Mouse (Mus musculus) brown adipose tissue, adult 24 weeks (tissue): Measurements from ENCODE around the gene Irf3. TPM values are rescaled to one million over a fixed set of nuclear protein-coding genes. Genes with fewer than 3 reads are reported as not detected.
A peak's percentile ranks its signal among the peaks of the same experiment; 100 is the strongest.

Experiments
- H3K27ac ChIP-seq: fragments of 200-500 bp; replicated peaks from 2 replicates; pipeline ENCODE4 v1.5.1; 2012; ENCODE audit warnings: low read depth, mild to moderate bottlenecking, low read length
- H3K4me1 ChIP-seq: fragments of 200-500 bp; 2 replicates; pipeline ENCODE4 v1.6.1; 2012; ENCODE audit warnings: low read length, mixed read lengths; ENCODE audit not compliant: control insufficient read depth, insufficient read depth, insufficient read length
- H3K4me3 ChIP-seq: fragments of 200-500 bp; 2 replicates; pipeline ENCODE4 v1.5.1; 2012; ENCODE audit warnings: low read depth, mild to moderate bottlenecking, low read length, moderate library complexity; ENCODE audit not compliant: insufficient read depth
- polyA plus RNA-seq: library from polyadenylated mRNA; stranded (reverse); fragments of >200 nt; gene quantifications from 2 replicates; pipeline ENCODE4 v1.2.4, GENCODE M21; 2012; ENCODE audit not compliant: missing spikeins, insufficient read depth, insufficient read length

Irf3 gene
- polyA plus RNA-seq, 1 experiment, result 40.8 TPM

GRCm38 (mm10) chr7:44986192-44986878, 11.1 kb upstream of the Irf3 start, which contains the start of gene Prmt1:
Gene Prmt1, minus strand, starts transcription at chr7:44986568.
- Histone ChIP-seq H3K4me1 (peaks cover 5% of the 10 kb centered on the region; the same call in 1 of the 2 replicates), H3K4me3 (peak within 1 kb of the TSS; percentile 92), H3K27ac (peak within 1 kb of the TSS; percentile 82)

- H3K4me1 ChIP-seq, result peaks cover 5% of the 10 kb centered on the region; the same call in 1 of the 2 replicates
These were observed 10.3 kb upstream of the Irf3 start for GRCm38 (mm10) chr7:44986879-44987718.

GRCm38 (mm10) chr7:44996672-44997071, 776 bp upstream of the Irf3 start:
- Histone ChIP-seq H3K4me1 (peaks cover 10% of the 10 kb centered on the region), H3K27ac (peak overlapping the region; percentile 44; the same call in 1 of the 2 replicates), H3K4me3 (peak overlapping the region; percentile 92)

More at GRCm38 (mm10) chr7:44986879-44987718, 10.3 kb upstream of the Irf3 start:
- Histone ChIP-seq H3K27ac (peak overlapping the region; percentile 82), H3K4me3 (peak overlapping the region; percentile 74)

- H3K4me3 ChIP-seq, result peak overlapping the region; percentile 85
- H3K27ac ChIP-seq, result peak overlapping the region; percentile 93
- H3K4me1 ChIP-seq, result peaks cover 10% of the 10 kb centered on the region
These were observed 536 bp downstream of the Irf3 start for GRCm38 (mm10) chr7:44997940-44998428.

GRCm38 (mm10) chr7:44998501-44998955, 1.1 kb downstream of the Irf3 start, which contains the start of gene Bcl2l12:
Gene Bcl2l12, minus strand, starts transcription at chr7:44998712.
- H3K27ac ChIP-seq, result peak within 1 kb of the TSS; percentile 93
- peaks cover 10% of the 10 kb centered on the region for H3K4me1 ChIP-seq
- peak within 1 kb of the TSS; percentile 85 for H3K4me3 ChIP-seq

GRCm38 (mm10) chr7:44999753-45000152, 2.3 kb downstream of the Irf3 start:
- Histone ChIP-seq H3K4me1 (peaks cover 10% of the 10 kb centered on the region), H3K4me3 (peak overlapping the region; percentile 14)

GRCm38 (mm10) chr7:45000539-45001114, 3.2 kb downstream of the Irf3 start:
- Histone ChIP-seq H3K27ac (no peak overlapping the region), H3K4me3 (no peak overlapping the region), H3K4me1 (peaks cover 10% of the 10 kb centered on the region)

More at GRCm38 (mm10) chr7:44999753-45000152, 2.3 kb downstream of the Irf3 start:
- H3K27ac ChIP-seq, result peak overlapping the region; percentile 82

- Histone ChIP-seq H3K4me3 (no peak overlapping the region), H3K27ac (no peak overlapping the region), H3K4me1 (peaks cover 6% of the 10 kb centered on the region)
These were observed 5.0 kb downstream of the Irf3 start for GRCm38 (mm10) chr7:45002440-45002839.

- no peak overlapping the region for H3K27ac ChIP-seq
These were observed 7.1 kb downstream of the Irf3 start for GRCm38 (mm10) chr7:45004546-45004945.

GRCm38 (mm10) chr7:45005321-45005992, 8.0 kb downstream of the Irf3 start:
- H3K27ac ChIP-seq, result no peak overlapping the region
- H3K4me3 ChIP-seq, result no peak overlapping the region
- no peaks in the 10 kb centered on the region for H3K4me1 ChIP-seq

More at GRCm38 (mm10) chr7:45004546-45004945, 7.1 kb downstream of the Irf3 start:
- no peak overlapping the region for H3K4me3 ChIP-seq
- peaks cover under 1% of the 10 kb centered on the region; the same call in 1 of the 2 replicates for H3K4me1 ChIP-seq

GRCm38 (mm10) chr7:45006503-45006902, 9.1 kb downstream of the Irf3 start:
- no peak overlapping the region for H3K4me3 ChIP-seq

GRCm38 (mm10) chr7:45007141-45007540, 9.7 kb downstream of the Irf3 start:
- H3K27ac ChIP-seq, result no peak overlapping the region
- no peaks in the 10 kb centered on the region for H3K4me1 ChIP-seq
- H3K4me3 ChIP-seq, result no peak overlapping the region

More at GRCm38 (mm10) chr7:45006503-45006902, 9.1 kb downstream of the Irf3 start:
- Histone ChIP-seq H3K4me1 (no peaks in the 10 kb centered on the region), H3K27ac (no peak overlapping the region)

- H3K4me3 ChIP-seq, result no peak overlapping the region
- no peaks in the 10 kb centered on the region; the same call in 1 of the 2 replicates for H3K4me1 ChIP-seq
- H3K27ac ChIP-seq, result no peak overlapping the region
These were observed 10.4 kb downstream of the Irf3 start for GRCm38 (mm10) chr7:45007846-45008245.

- no peak overlapping the region for H3K4me3 ChIP-seq
- peaks cover 1% of the 10 kb centered on the region; the same call in 1 of the 2 replicates for H3K4me1 ChIP-seq
These were observed 11.0 kb downstream of the Irf3 start for GRCm38 (mm10) chr7:45008411-45008810.

More at GRCm38 (mm10) chr7:45008411-45008810, 11.0 kb downstream of the Irf3 start:
- no peak overlapping the region for H3K27ac ChIP-seq
